9 mouse cellular contexts compared by ENCODE assay signal in genomic region chr11:81374841-81375240, GRCm38 (mm10).
DNase-seq lines count a peak whose midpoint lies in the region; ATAC-seq and TF ChIP-seq lines count a peak whose summit lies in the region.
"Had no signal": no experiment of that assay in that cellular context is flagged by ENCODE, and none has a peak within 500 bp of the region (broad histone marks: within the 10 kb centered on the region; RNA-seq: fewer than 3 reads in every experiment).

No protein-coding gene starts in this region.

- H3K9ac ChIP-seq in heart, adult 2 months (ENCODE audit: low read depth, low read length) = no peak overlapping the region
- no peak overlapping the region for H3K9ac ChIP-seq in heart, embryonic 11.5 days (ENCODE audit: low read depth, low read length)
- H3K9ac ChIP-seq: embryonic facial prominence, embryonic 12.5 days had no signal

- TF ChIP-seq EP300 in heart, adult 2 months (IDR thresholded peaks at IDR 0.05; ENCODE audit: insufficient read depth, low read depth, low read length) = no peak

- H3K4me3 ChIP-seq in heart, adult 2 months = no peak overlapping the region
- H3K4me3 ChIP-seq in heart, embryonic 11.5 days (ENCODE audit: low read depth, low read length) = no peak overlapping the region
- no peak overlapping the region for H3K4me3 ChIP-seq in C2C12 (ENCODE audit: insufficient read depth, poor library complexity, severe bottlenecking)
- H3K4me3 ChIP-seq in embryonic fibroblast, embryonic 13.5 days (ENCODE audit: insufficient read depth, low read length) = no peak overlapping the region
- H3K4me3 ChIP-seq: embryonic facial prominence, embryonic 12.5 days had no signal

- no peak overlapping the region for H3K4me2 ChIP-seq in heart, embryonic 11.5 days
- H3K4me2 ChIP-seq: embryonic facial prominence, embryonic 12.5 days had no signal

- no peaks in the 10 kb centered on the region for H3K36me3 ChIP-seq in heart, adult 2 months (ENCODE audit: control insufficient read depth, insufficient read depth, low read length)
- H3K36me3 ChIP-seq in heart, embryonic 11.5 days (ENCODE audit: control insufficient read depth, insufficient read depth, low read length) = no peaks in the 10 kb centered on the region
- no peaks in the 10 kb centered on the region for H3K36me3 ChIP-seq in C2C12 (ENCODE audit: control insufficient read depth, insufficient read depth)
- H3K36me3 ChIP-seq: embryonic facial prominence, embryonic 12.5 days had no signal

- H3K27ac ChIP-seq in heart, adult 2 months = no peak overlapping the region
- no peak overlapping the region for H3K27ac ChIP-seq in heart, embryonic 11.5 days (ENCODE audit: low read depth, low read length)
- H3K27ac ChIP-seq in embryonic fibroblast, embryonic 13.5 days (ENCODE audit: insufficient read depth, low read length) = no peak overlapping the region
- H3K27ac ChIP-seq: embryonic facial prominence, embryonic 12.5 days had no signal

- intact Hi-C loops in heart, adult 2 months (cut with DNase I) = loop anchor here (1.0 to 10.0 kb wide), 3 partner anchors 87 to 470 kb away; no protein-coding TSS in a partner anchor

- ATAC-seq in heart, embryonic 11.5 days (replicated peaks; ENCODE audit: insufficient number of reproducible peaks, low FRiP score, low TSS enrichment) = no peak

- DNase-seq in heart, adult 2 months = peak; percentile 9 to 38
- DNase-seq in brain, embryonic 14.5 days (ENCODE audit: low read depth) = peak; percentile 85
- peak; percentile 17 for DNase-seq in layer of hippocampus, adult 9-11 months
- peak; percentile 49 for DNase-seq in lung, postnatal 36 days
- peak; percentile 3 for DNase-seq in thymus, postnatal 14 days

- no peaks in the 10 kb centered on the region for H3K79me2 ChIP-seq in heart, adult 2 months (replicated peaks; ENCODE audit: control insufficient read depth, insufficient read depth, low read length)
- no peaks in the 10 kb centered on the region for H3K79me2 ChIP-seq in C2C12 (ENCODE audit: control insufficient read depth, insufficient read depth)

- no peaks in the 10 kb centered on the region for H3K9me3 ChIP-seq in heart, embryonic 11.5 days (replicated peaks; ENCODE audit: control insufficient read depth, low read length)

- no peaks in the 10 kb centered on the region for H3K4me1 ChIP-seq in heart, adult 2 months (ENCODE audit: control insufficient read depth, insufficient read depth, low read length)
- no peaks in the 10 kb centered on the region for H3K4me1 ChIP-seq in heart, embryonic 11.5 days (ENCODE audit: control insufficient read depth, insufficient read depth, low read length)
- no peaks in the 10 kb centered on the region for H3K4me1 ChIP-seq in embryonic fibroblast, embryonic 13.5 days (ENCODE audit: control insufficient read depth, insufficient read depth, low read length)

- H3K79me3 ChIP-seq in C2C12 (ENCODE audit: low read depth) = no peaks in the 10 kb centered on the region

- no peaks in the 10 kb centered on the region for H3K27me3 ChIP-seq in heart, adult 2 months (ENCODE audit: control insufficient read depth, insufficient read depth, low read length)
- no peaks in the 10 kb centered on the region for H3K27me3 ChIP-seq in heart, embryonic 11.5 days (ENCODE audit: control insufficient read depth, insufficient read depth, low read length)
- no peaks in the 10 kb centered on the region for H3K27me3 ChIP-seq in C2C12 (ENCODE audit: control insufficient read depth, insufficient read depth, insufficient read length)

- TF ChIP-seq POLR2A in heart, adult 2 months (IDR thresholded peaks at IDR 0.05; ENCODE audit: insufficient read depth, low read depth, low read length) = no peak
- TF ChIP-seq POLR2A in brain, embryonic 14.5 days (IDR thresholded peaks at IDR 0.05; ENCODE audit: borderline replicate concordance, extremely low read depth, insufficient read depth, insufficient read length, poor library complexity, severe bottlenecking) = no peak
- no peak for TF ChIP-seq POLR2A in embryonic fibroblast, embryonic 13.5 days (IDR thresholded peaks at IDR 0.05; ENCODE audit: low read depth, low read length)

- no peak overlapping the region for H3ac ChIP-seq in C2C12 (ENCODE audit: control insufficient read depth, insufficient read length, low read depth)

- TF ChIP-seq CTCF in heart, adult 2 months (IDR thresholded peaks at IDR 0.05) = peak; percentile 91
- peak; percentile 32 for TF ChIP-seq CTCF in C2C12 (IDR thresholded peaks at IDR 0.05; ENCODE audit: control insufficient read depth, insufficient read depth, insufficient read length)
- peak; percentile 79; the same call in 1 of the 2 replicates for TF ChIP-seq CTCF in brain, embryonic 14.5 days (IDR thresholded peaks at IDR 0.05; ENCODE audit: borderline replicate concordance, extremely low read depth, insufficient read depth, insufficient read length)
- 0 out of 2 replicates have a peak, but pooled peaks have one; percentile 8 for TF ChIP-seq CTCF in embryonic fibroblast, embryonic 13.5 days (IDR thresholded peaks at IDR 0.05; ENCODE audit: borderline replicate concordance, insufficient read depth, low read length)

TF ChIP-seq in C2C12, 6 proteins besides CTCF, POLR2A, EP300 and RAD21:
- TF ChIP-seq USF1 (IDR thresholded peaks at IDR 0.05; ENCODE audit: low read depth) = no peak
- no peak for TF ChIP-seq MAX (IDR thresholded peaks at IDR 0.05)

Comparison
In these comparisons a context has a peak if more than half of its experiments do, and no peak if none do; other contexts are left out.
1. DNase-seq: peak in every context shown above with its lines; median percentile 85 in brain, embryonic 14.5 days; 49 in lung, postnatal 36 days; 24 in heart, adult 2 months; 17 in layer of hippocampus, adult 9-11 months; 3 in thymus, postnatal 14 days.
2. CTCF ChIP-seq: peak in every context shown above with its lines; median percentile 91 in heart, adult 2 months; 79 in brain, embryonic 14.5 days; 32 in C2C12; 8 in embryonic fibroblast, embryonic 13.5 days.